8 mouse cellular contexts compared by ENCODE assay signal in the genomic region with DNA sequence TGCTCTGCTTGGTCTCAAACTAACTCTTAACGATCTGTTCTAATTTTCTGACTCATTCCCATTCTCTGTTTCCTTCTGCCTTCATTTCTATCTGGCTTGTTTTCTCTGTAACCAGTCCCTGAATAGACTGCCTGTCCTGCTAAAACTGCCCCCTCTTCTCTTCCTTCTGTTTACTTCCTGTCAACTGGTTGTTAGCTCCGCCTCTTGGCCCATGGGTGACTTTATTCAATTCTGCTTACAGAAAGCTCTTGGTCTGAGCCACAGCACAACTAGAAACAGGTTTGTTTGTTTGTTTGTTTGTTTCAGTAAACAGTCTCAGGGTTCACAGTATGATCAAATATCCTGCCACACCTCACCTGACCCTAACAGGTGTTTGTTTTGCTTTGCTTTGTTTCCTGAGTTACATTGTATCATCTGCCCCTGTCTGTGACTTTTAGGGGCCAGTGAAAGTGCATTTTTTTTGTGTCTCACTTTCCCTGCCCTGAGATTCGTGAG.
"Had no signal": no experiment of that assay in that cellular context is flagged by ENCODE, and none has a peak within 500 bp of the region (broad histone marks: within the 10 kb centered on the region; RNA-seq: fewer than 3 reads in every experiment).

No protein-coding gene starts in this region.

- ATAC-seq: intestine, postnatal 0 days; liver, embryonic 12.5 days; midbrain, embryonic 16.5 days had no signal

- DNase-seq: kidney, adult 8-10 months; liver; lung, adult 18-20 months; lung, postnatal 14 days; thymus, postnatal 36 days had no signal
